Mouse (Mus musculus) WW6 (cell line): Measurements from ENCODE around the gene Gm11037.
"Not testable (repeated sequence)": the region's sequence is repeated elsewhere in the genome, so short reads cannot be mapped to it uniquely, and the experiment has no call there.

Source experiments
- DNase-seq: peaks from one replicate; pipeline ENCODE4 v3.0.0-alpha.2; 2013; ENCODE audit warnings: low read depth, low spot score

The Gm11037 gene

GRCm38 (mm10) chr2:131132930-131133547 lies at the start of gene Gm11037:
Gm11037 (plus strand) TSS chr2:131133497.
- DNase-seq = no peak

GRCm38 (mm10) chr2:131084206-131084605 lies 49.1 kb upstream of the Gm11037 start:
- no peak for DNase-seq

GRCm38 (mm10) chr2:131086667-131087390 lies 46.5 kb upstream of the Gm11037 start, which contains the start of gene Siglec1:
Siglec1 (minus strand) TSS chr2:131086765.
- no peak for DNase-seq

- DNase-seq = no peak
Measured at GRCm38 (mm10) chr2:131088581-131088980, 44.7 kb upstream of the Gm11037 start.

- DNase-seq = no peak
Measured at GRCm38 (mm10) chr2:131089634-131090033, 43.7 kb upstream of the Gm11037 start.

GRCm38 (mm10) chr2:131090852-131091251 lies 42.4 kb upstream of the Gm11037 start:
- no peak for DNase-seq

- DNase-seq = no peak
Measured at GRCm38 (mm10) chr2:131093577-131093976, 39.7 kb upstream of the Gm11037 start.

GRCm38 (mm10) chr2:131094823-131095222 lies 38.5 kb upstream of the Gm11037 start:
- no peak for DNase-seq

GRCm38 (mm10) chr2:131096101-131096795 lies 37.0 kb upstream of the Gm11037 start:
- DNase-seq = peak; percentile 39

- DNase-seq = no peak
Measured at GRCm38 (mm10) chr2:131097087-131097486, 36.2 kb upstream of the Gm11037 start.

- DNase-seq = no peak
Measured at GRCm38 (mm10) chr2:131101530-131101929, 31.8 kb upstream of the Gm11037 start.

GRCm38 (mm10) chr2:131104021-131104420 lies 29.3 kb upstream of the Gm11037 start:
- DNase-seq = no peak

GRCm38 (mm10) chr2:131105061-131105460 lies 28.2 kb upstream of the Gm11037 start:
- DNase-seq = not testable (repeated sequence)

- no peak for DNase-seq
Measured at GRCm38 (mm10) chr2:131105989-131106388, 27.3 kb upstream of the Gm11037 start.

GRCm38 (mm10) chr2:131118968-131119574 lies 14.2 kb upstream of the Gm11037 start:
- DNase-seq = no peak

GRCm38 (mm10) chr2:131124166-131124565 lies 9.1 kb upstream of the Gm11037 start:
- DNase-seq = no peak

- no peak for DNase-seq
Measured at GRCm38 (mm10) chr2:131125157-131125963, 7.9 kb upstream of the Gm11037 start.

- DNase-seq = no peak
Measured at GRCm38 (mm10) chr2:131125964-131126815, 7.1 kb upstream of the Gm11037 start.

GRCm38 (mm10) chr2:131127161-131127730 lies 6.1 kb upstream of the Gm11037 start, which contains the start of gene Hspa12b:
Hspa12b (plus strand) TSS chr2:131127280.
- no peak for DNase-seq

- no peak for DNase-seq
Measured at GRCm38 (mm10) chr2:131128211-131128610, 5.1 kb upstream of the Gm11037 start.
